Mouse (Mus musculus) limb, embryonic 14.5 days (tissue): ENCODE results near the gene Ppp1ca. TPM values are rescaled to one million over a fixed set of nuclear protein-coding genes. Genes with fewer than 3 reads are reported as not detected.
A peak's percentile ranks its signal among the peaks of the same experiment; 100 is the strongest.

Experiments
- ATAC-seq: fragments of 200-750 bp; cut with Nextera tagmentation; 2 replicates; pipeline ENCODE4 v1.8.0; 2017; ENCODE audit warnings: low read depth, moderate number of reproducible peaks, moderate TSS enrichment; ENCODE audit not compliant: low FRiP score
- DNase-seq: peaks from one replicate; pipeline ENCODE4 v3.0.0-alpha.2; 2015; ENCODE audit warnings: low spot score
- H3K27ac ChIP-seq: fragments of 300-500 bp; sonication (generic); replicated peaks from 2 replicates; pipeline ENCODE4 v1.5.1; 2014; ENCODE audit warnings: low read depth, mild to moderate bottlenecking, low read length, moderate library complexity, mixed read lengths
- H3K27me3 ChIP-seq: fragments of 300-500 bp; sonication (generic); 2 replicates; pipeline ENCODE4 v1.6.1; 2014; ENCODE audit warnings: low read length, mixed read lengths; ENCODE audit not compliant: control insufficient read depth, insufficient read depth
- H3K36me3 ChIP-seq: fragments of 300-500 bp; sonication (generic); 2 replicates; pipeline ENCODE4 v1.6.1; 2014; ENCODE audit warnings: mild to moderate bottlenecking, low read length, moderate library complexity, mixed read lengths; ENCODE audit not compliant: control insufficient read depth, insufficient read depth
- H3K4me1 ChIP-seq: fragments of 300-500 bp; sonication (generic); 2 replicates; pipeline ENCODE4 v1.6.1; 2014; ENCODE audit warnings: antibody characterized with exemption, low read length, mixed read lengths; ENCODE audit not compliant: control insufficient read depth, insufficient read depth
- H3K4me2 ChIP-seq: fragments of 300-500 bp; sonication (generic); replicated peaks from 2 replicates; pipeline ENCODE4 v1.6.1; 2014; ENCODE audit warnings: low read depth, mild to moderate bottlenecking, low read length, moderate library complexity; ENCODE audit not compliant: severe bottlenecking
- H3K4me3 ChIP-seq: fragments of 300-500 bp; sonication (generic); replicated peaks from 2 replicates; pipeline ENCODE4 v1.5.1; 2014; ENCODE audit warnings: low read length
- H3K9ac ChIP-seq: fragments of 300-500 bp; sonication (generic); 2 replicates; pipeline ENCODE4 v1.6.1; 2014; ENCODE audit warnings: mild to moderate bottlenecking, low read depth, low read length, moderate library complexity; ENCODE audit not compliant: severe bottlenecking
- H3K9me3 ChIP-seq: fragments of 300-500 bp; sonication (generic); 2 replicates; pipeline ENCODE4 v1.6.1; 2016; ENCODE audit warnings: low read length; ENCODE audit not compliant: control insufficient read depth
- POLR2A ChIP-seq: fragments of 200-500 bp; IDR thresholded peaks from 2 replicates; pipeline ENCODE4 v1.8.0; 2012; ENCODE audit warnings: inconsistent platforms, mild to moderate bottlenecking, moderate library complexity, borderline replicate concordance; ENCODE audit not compliant: insufficient read depth, insufficient read length; ENCODE audit errors: extremely low read depth
- WGBS: fragments of 180-500 bp; shearing (Covaris S2); extraction: QIAGEN DNeasy Blood & Tissue Kit; methylation state at CpG from one replicate; pipeline ENCODE4 v1.1.7; 2014; 5-methylcytosine and 5-hydroxymethylcytosine counted together
- polyA plus RNA-seq, 2 experiments: library from polyadenylated mRNA; depleted of rRNA in 1 of 2; stranded (reverse) in 1 of 2; unstranded in 1 of 2; fragments of >200 nt; fragmentation: Nextera tagmentation in 1 of 2; extraction: Ambion mirVana in 1 of 2; gene quantifications; 2 replicates each; pipeline versions ENCODE4 v1.2.1 to v1.2.3; 2012 to 2014

The Ppp1ca gene
- polyA plus RNA-seq, 2 experiments, result 490 to 794 TPM

DNA sequence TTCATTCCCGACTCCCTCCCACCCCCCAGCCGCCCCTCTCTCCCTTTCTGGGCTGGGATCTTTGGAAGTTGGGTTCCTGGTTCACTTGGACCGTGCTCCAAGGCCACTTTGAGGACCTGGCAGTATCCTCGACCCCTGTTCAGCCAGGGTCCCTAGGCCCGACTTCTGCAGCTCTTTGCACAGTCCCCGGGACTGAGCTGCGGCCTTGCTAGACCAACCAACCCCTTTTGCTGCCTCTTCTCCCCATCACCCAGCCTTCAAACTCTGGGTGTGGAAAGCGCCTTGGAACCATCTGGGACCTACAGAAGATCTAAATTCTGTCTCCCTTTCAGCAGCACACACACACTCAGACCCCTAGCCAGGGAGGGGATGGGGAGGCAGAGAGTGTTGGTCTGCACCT, 43.0 kb upstream of the Ppp1ca start:
- DNase-seq (no peak), ATAC-seq (peak; percentile 19; the same call in 1 of the 2 replicates)
- no peaks in the 10 kb centered on the region for H3K27me3 ChIP-seq
- no peaks in the 10 kb centered on the region for H3K9me3 ChIP-seq
- TF ChIP-seq POLR2A, result no peak
- no peak overlapping the region for H3K27ac ChIP-seq
- WGBS, result 7% methylated on average over 6 of the region's 8 CpGs
- peaks cover 12% of the 10 kb centered on the region for H3K4me1 ChIP-seq
- H3K4me2 ChIP-seq, result peak overlapping the region; percentile 89
- peak overlapping the region; percentile 89 for H3K4me3 ChIP-seq
- H3K36me3 ChIP-seq, result peaks cover 28% of the 10 kb centered on the region
- H3K9ac ChIP-seq, result peak overlapping the region; percentile 82

DNA sequence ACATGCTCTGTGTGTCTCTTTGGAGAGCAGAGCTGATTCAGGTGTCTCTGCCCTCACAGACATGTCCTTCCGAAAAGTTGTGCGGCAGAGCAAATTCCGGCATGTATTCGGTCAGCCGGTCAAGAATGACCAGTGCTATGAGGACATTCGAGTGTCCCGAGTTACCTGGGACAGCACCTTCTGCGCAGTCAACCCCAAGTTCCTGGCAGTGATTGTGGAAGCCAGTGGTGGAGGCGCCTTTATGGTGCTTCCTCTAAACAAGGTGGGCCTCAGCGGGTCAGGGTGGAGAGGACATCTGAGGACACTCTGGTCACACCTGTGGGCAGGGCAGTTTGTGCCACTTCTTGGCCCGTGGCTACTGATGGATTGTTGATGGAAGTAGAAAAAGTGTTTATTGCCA, 42.6 kb upstream of the Ppp1ca start:
- WGBS, result 86% methylated on average over 11 of the region's 11 CpGs

DNA sequence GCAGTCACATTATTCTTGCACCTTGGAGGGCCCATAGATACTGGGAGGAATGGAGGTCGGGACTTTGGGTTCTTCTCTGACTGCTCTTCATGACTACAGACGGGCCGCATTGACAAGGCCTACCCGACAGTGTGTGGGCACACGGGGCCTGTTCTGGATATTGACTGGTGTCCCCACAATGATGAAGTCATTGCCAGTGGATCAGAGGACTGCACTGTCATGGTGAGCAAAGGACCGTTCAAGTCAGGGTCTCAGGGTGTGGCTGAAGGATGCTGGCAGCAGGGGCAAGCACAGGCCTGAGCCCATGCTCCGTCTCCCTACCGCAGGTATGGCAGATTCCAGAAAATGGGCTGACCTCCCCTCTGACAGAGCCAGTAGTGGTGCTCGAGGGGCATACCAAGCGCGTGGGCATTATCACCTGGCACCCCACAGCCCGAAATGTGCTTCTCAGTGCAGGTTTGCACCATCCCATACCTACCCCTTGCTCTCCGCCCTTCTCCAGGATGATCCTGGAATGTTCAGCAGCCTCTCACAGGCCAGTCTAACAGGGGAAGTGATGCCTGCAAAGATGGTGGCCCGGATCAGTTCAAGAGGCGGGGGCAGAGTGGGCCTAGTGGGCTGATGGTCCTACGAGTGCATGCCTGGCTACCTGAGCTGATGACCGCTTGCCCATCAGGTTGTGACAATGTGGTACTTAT, 42.0 kb upstream of the Ppp1ca start:
- no peak for ATAC-seq
- H3K4me3 ChIP-seq, result 0 out of 2 replicates have a peak overlapping the region, but pooled peaks have one; percentile 89
- no peak overlapping the region for H3K9ac ChIP-seq
- no peak overlapping the region for H3K27ac ChIP-seq
- H3K4me1 ChIP-seq, result peaks cover 12% of the 10 kb centered on the region
- 93% methylated on average over 17 of the region's 17 CpGs for WGBS
- DNase-seq, result no peak
- peak overlapping the region; percentile 89 for H3K4me2 ChIP-seq
- no peak for TF ChIP-seq POLR2A
- H3K27me3 ChIP-seq, result no peaks in the 10 kb centered on the region
- no peaks in the 10 kb centered on the region for H3K9me3 ChIP-seq
- H3K36me3 ChIP-seq, result peaks cover 28% of the 10 kb centered on the region

More for the DNA sequence above, 42.6 kb upstream of the Ppp1ca start:
- DNase-seq (no peak), ATAC-seq (no peak)
- peaks cover 28% of the 10 kb centered on the region for H3K36me3 ChIP-seq
- H3K4me2 ChIP-seq, result peak overlapping the region; percentile 89
- no peak for TF ChIP-seq POLR2A
- H3K4me3 ChIP-seq, result peak overlapping the region; percentile 89
- H3K9me3 ChIP-seq, result no peaks in the 10 kb centered on the region
- peak overlapping the region; percentile 82 for H3K9ac ChIP-seq
- peaks cover 12% of the 10 kb centered on the region for H3K4me1 ChIP-seq
- no peak overlapping the region for H3K27ac ChIP-seq
- no peaks in the 10 kb centered on the region for H3K27me3 ChIP-seq

DNA sequence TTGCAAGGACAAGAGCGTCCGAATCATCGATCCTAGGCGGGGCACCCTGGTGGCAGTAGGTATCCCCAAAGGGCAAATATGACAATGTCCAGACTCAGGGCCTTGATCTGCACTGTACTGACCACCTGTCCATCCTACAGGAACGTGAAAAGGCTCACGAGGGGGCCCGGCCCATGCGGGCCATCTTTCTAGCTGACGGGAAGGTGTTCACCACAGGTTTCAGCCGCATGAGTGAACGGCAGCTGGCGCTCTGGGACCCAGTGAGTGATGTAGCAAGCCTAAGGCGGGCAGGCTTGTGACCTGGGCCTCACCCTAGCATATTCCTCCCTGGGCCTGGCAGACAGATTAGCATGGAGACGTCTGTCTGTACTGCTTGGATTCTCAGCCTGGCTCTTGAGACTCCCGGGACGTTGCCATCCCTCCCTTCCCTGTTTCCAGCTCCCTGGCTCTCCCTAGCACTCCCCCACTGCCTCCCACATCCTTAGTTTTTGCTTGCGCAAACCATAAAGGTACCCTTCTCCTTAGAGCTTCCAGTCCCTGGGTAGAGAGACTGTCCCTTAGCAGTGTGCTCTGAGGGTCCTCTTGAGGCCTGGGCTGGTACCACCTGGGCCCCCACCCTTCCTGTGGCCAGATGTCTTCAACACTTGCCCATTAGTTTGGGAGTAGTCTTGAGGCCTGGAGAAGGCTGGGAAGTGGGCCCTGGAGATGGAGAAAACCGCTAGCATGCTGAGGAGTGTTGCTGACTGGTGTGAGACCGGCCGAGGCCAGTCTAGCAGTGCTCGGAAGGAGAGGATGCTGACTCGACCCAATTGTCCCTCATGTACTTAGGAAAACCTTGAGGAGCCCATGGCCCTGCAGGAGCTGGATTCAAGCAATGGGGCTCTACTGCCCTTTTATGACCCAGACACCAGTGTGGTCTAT, 41.0 kb upstream of the Ppp1ca start:
- TF ChIP-seq POLR2A, result no peak
- Histone ChIP-seq H3K36me3 (peaks cover 33% of the 10 kb centered on the region), H3K4me1 (peaks cover 12% of the 10 kb centered on the region), H3K27me3 (no peaks in the 10 kb centered on the region), H3K4me3 (no peak overlapping the region), H3K27ac (no peak overlapping the region), H3K9ac (no peak overlapping the region), H3K9me3 (no peaks in the 10 kb centered on the region), H3K4me2 (no peak overlapping the region)
- WGBS, result 89% methylated on average over 22 of the region's 22 CpGs
- no peak for DNase-seq
- no peak for ATAC-seq

DNA sequence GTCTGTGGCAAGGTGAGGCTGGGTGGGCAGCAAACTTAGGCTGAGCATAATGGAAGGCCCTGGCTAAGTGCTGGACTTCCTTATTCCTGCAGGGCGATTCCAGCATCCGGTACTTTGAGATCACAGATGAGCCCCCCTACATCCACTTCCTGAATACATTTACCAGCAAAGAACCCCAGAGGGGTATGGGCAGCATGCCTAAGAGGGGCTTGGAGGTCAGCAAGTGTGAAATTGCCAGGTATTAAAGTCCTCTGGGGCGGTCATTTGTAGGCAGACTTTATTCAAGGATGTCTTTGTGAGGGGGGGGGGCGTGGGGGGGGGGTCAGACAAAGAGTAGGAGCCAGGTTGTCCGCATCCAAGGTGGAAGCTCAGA, 40.4 kb upstream of the Ppp1ca start:
- DNase-seq (no peak), ATAC-seq (no peak)
- Histone ChIP-seq H3K27me3 (no peaks in the 10 kb centered on the region), H3K27ac (no peak overlapping the region), H3K9ac (no peak overlapping the region), H3K36me3 (peaks cover 40% of the 10 kb centered on the region), H3K4me3 (no peak overlapping the region), H3K9me3 (no peaks in the 10 kb centered on the region), H3K4me2 (no peak overlapping the region), H3K4me1 (peaks cover 12% of the 10 kb centered on the region)
- 80% methylated on average over 4 of the region's 5 CpGs for WGBS
- TF ChIP-seq POLR2A, result no peak
